Mouse (Mus musculus) cerebellum, postnatal 4 days (tissue): ENCODE data around the gene Bola2.
"Not testable (repeated sequence)": the region's sequence is repeated elsewhere in the genome, so short reads cannot be mapped to it uniquely, and the experiment has no call there.

Experiments
- DNase-seq, 2 experiments: peaks; one replicate each; pipeline ENCODE4 v3.0.0; 2022; ENCODE audit warnings: low spot score in 2 of 2, mixed read lengths in 1 of 2

The Bola2 gene

DNA sequence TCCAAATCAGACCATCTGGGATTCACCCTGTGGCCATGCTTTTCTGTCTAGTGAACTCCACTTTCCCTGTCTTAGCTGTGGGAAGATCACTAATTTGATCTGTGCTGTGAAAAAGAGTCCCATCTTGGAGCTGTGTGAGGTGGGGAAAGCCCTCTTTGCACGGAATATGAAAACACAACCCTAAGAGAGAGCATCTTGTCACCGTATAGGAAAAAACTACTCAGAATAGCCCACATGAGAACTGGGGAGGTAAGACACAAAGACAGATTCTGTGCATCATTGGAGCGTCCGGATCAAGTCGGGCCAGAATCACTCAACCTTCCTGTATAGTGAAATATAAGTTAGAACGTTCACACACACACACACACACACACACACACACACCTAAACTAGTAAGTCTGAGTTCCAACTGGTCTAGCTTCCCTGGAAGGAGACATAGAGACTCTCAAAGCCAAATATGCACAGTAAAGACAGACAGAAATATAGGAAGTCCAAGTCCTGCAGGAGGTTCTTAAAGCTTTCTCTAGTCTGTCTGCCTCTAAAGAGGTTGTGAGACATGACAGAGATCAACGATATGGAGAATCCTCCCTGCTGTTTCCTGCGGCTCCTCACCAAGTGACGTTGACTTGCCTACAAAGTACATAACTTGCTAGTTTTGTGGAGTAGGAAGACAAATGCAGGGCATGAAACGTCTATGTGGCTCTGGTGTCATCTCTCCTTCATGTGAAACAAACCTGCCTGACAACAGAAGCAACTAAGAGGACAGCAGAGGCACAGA lies 13.2 kb downstream of the Bola2 start:
- no peak for DNase-seq

- no peak for DNase-seq
Observed at GRCm38 (mm10) chr7:126710266-126710665, 15.1 kb downstream of the Bola2 start.

DNA sequence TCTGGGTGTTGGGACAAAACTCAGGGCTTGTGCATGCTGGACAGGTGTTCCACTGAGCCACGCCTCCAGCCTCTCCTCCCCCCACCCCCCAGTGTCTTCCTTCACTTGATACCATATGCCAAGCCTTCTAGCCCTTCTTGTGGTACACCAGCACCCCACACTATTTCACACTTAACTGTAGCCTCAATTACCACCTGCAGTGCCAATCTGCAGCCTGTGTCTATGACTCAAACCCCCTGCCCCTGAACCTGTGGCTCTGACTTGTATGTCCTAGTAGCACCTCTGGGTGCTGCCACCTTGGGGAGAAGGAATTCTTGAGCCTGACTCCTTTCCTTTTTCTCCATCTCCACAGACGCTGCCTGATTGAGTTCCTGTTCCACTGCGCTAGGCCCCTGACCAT lies 16.7 kb downstream of the Bola2 start:
- DNase-seq: no peak

DNA sequence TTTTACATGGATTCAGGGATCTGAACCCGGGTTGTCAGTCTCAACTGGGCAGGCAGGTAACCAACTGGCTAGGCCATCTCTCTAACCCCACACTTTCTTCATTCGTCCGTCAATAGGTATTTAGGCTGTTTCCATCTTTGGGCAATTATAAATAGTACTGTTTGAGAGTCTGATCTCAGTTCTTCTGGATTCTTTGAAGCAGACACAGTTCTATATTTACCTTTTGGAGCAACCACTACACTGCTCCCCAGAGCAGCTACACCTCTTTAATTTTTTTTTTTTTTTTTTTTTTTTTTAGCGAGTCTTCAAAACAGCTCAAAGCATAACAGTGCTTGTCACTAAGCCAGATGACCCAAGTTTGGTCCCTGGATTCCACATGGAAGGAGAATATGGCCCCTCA lies 20.5 kb downstream of the Bola2 start:
- DNase-seq: no peak

DNA sequence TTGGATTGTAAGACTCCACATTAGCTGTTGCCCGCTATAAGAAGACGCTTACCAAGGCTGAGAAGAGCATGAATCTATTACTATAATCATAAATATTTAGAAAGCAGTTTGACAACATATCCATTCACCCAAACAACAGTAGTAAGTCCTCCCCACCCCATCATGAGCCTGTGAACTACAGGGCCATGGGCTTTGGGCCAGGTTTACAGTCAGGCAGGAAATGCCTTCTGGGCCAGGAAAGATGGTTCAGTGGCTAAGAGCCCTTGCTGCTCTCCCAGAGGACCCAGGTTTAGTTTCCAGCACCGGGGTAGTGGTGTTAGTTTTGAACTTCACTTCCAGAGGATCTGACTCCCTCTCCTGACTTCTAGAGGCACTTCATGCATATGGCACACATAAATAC lies 22.4 kb downstream of the Bola2 start:
- no peak for DNase-seq

- no peak for DNase-seq
Observed at GRCm38 (mm10) chr7:126718787-126719337, 23.7 kb downstream of the Bola2 start.

DNA sequence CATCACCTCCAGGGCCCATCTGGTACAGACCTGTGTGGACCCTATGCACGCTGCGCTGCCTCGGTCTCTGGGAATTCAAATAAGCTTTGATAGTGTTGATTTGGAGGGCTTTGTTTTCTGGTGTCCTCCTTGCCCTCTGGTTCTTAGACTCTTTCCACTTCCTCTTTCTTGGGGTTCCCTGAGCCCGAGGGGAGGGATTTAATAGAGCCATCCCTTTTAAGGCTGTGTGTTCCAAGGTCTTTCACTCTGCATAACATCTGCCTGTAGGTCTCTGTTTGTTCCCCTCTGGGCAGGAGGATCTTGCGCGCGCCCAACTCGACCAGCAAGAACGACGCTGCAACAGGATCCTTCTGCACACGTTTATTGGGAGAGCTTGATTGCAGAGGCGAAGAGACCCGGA lies 26.4 kb downstream of the Bola2 start:
- no peak for DNase-seq

GRCm38 (mm10) chr7:126725077-126725476 lies 29.9 kb downstream of the Bola2 start:
- DNase-seq: no peak

DNA sequence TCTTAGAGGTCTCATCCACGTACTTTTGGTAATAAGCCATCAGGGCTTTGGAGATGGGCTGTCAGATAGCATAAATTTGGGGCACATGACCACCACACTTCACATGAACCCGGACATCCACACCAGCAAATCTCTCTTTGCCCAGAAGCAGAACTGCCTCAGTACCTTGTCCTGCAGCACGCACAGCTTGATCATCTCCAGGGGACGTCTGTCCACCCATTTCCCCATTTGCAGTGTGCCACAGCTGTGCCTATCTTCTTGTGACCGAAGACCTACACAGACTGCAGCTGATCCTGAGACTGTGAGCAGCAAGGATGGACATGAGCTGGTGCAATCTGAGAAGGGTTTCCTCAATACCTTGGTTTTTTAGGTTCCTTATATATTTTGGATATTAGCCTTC lies 30.5 kb downstream of the Bola2 start:
- no peak for DNase-seq

- DNase-seq: not testable (repeated sequence)
Observed at GRCm38 (mm10) chr7:126730256-126730789, 35.1 kb downstream of the Bola2 start.

- no peak for DNase-seq
Observed at GRCm38 (mm10) chr7:126736122-126736521, 40.9 kb downstream of the Bola2 start.

GRCm38 (mm10) chr7:126739551-126739950 lies 44.4 kb downstream of the Bola2 start:
- DNase-seq: no peak

GRCm38 (mm10) chr7:126740132-126740735 lies 45.0 kb downstream of the Bola2 start:
- DNase-seq: no peak

- no peak for DNase-seq
Observed at GRCm38 (mm10) chr7:126740977-126741376, 45.8 kb downstream of the Bola2 start.

GRCm38 (mm10) chr7:126741452-126741851 lies 46.3 kb downstream of the Bola2 start:
- DNase-seq: no peak

DNA sequence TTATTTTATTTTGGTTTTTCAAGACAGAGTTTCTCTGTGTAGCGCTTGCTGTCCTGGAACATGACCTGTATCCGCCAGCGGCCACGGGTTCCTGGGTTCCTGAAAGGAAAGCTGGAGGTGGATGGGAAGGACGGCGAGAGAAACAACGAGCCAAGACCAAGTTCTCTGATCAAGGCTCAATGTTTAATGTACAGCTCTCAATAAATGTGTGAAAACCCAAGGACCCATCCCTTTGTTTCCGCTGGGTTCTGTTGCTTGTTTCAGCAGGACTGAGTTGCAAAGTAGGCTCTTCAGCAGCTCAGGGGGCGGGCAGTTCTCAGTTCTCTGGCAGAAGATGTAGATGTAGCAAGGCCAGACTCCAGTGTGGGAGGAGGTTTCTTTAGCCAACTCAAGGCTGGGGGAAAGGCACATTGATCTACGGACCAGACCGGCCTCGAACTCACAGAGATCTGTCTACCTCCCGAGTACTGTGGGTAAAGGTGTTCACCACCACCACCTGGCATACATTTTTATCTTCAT lies 46.8 kb downstream of the Bola2 start:
- DNase-seq: no peak

DNA sequence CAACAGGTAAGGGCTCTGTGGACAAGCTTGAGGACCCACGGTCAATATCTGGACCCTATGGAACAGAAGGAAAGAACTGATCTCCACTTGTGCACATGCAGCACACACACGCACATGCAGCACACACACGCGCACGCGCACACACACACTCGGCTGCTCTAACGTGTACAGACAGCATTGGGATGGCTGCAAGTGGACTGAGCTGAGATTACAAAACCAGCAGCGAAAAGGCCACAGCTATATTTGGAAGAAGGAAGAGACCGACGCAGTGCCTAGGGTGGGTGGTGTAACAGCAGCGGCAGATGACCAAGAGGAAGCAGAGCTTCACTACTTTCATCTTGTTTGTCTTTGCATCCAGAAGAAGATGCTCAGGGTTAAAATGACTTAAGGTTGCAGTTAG lies 50.9 kb downstream of the Bola2 start:
- DNase-seq: no peak

GRCm38 (mm10) chr7:126746798-126747197 lies 51.6 kb downstream of the Bola2 start:
- DNase-seq: no peak

GRCm38 (mm10) chr7:126748824-126749223 lies 53.6 kb downstream of the Bola2 start:
- no peak for DNase-seq
